Mouse (Mus musculus) regulatory T cell (primary cell): Measurements from ENCODE around the gene Fbxl17.

Experiments used
- in situ Hi-C: fragments of 300-600 bp; cut with MboI, MseI; formaldehyde crosslinking; loops from one replicate; pipeline ENCODE4 v1.15.1; 2025; ENCODE audit warnings: high pct_unique_total_duplicates

The Fbxl17 gene

GRCm38 (mm10) chr17:63168019-63168788, 331.6 kb downstream of the Fbxl17 start:
- in situ Hi-C loops, result no loop called here

- in situ Hi-C loops, result no loop called here
Measured at GRCm38 (mm10) chr17:63167248-63167647, 332.6 kb downstream of the Fbxl17 start.

DNA sequence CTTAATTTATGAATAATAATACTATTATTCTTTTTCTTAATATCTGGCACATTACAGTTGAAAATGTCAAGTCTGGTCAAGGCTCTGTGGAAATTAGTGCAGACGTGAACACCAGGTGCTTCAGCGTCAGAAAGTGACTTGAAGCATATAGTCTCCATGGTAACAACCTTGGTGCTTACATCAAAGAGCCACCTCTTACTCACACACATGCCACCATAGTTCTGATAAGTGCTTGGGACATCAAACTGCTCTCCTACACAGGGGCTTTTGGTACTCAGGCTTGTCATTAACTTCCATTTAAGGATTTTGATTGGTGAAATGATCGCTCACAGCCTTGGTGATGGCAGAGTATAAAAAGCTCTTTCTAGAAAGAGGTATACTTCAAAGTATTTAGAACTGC, 333.1 kb downstream of the Fbxl17 start:
- in situ Hi-C loops, result no loop called here

DNA sequence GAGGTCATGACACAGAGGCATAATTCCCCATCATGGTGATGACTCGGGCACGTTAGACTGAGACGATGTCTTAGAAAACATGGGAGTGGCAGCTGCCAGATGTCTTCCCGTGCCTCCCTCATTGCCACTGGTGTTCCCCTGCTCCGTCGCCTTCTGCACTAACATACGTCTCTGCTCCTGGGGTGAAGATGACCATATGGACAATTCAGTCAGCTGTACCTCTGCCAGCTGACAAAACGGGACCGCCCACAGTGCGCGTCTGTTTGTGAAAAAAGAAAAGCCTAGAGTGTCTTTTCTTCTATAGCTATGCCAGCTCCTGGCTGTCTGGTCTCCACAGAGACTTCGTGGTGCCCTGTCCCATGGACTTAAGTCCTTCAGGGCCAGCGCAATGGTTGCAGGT, 334.0 kb downstream of the Fbxl17 start:
- in situ Hi-C loops, result no loop called here

DNA sequence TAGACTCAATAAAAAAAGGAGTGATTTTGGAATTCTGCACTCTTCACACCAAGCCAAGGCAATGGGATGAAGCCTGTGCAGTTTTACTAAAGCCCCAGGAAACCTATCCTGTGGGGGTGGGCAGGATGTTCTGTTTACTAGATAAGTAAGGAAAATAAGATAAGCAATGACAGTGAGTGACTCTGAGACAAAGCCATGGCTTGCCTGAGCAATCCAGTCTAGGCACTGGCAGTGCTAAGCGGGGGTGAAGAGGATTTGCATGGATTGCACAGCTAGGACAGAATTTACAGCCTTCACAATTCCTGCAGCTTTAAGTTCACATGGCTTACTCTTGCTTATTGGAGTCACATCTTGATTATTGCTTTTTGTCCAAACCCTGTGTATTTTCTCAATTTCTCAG, 335.5 kb downstream of the Fbxl17 start:
- in situ Hi-C loops, result no loop called here

GRCm38 (mm10) chr17:63161953-63162352, 337.9 kb downstream of the Fbxl17 start:
- in situ Hi-C loops, result no loop called here

GRCm38 (mm10) chr17:63159196-63159595, 340.6 kb downstream of the Fbxl17 start:
- in situ Hi-C loops, result no loop called here

DNA sequence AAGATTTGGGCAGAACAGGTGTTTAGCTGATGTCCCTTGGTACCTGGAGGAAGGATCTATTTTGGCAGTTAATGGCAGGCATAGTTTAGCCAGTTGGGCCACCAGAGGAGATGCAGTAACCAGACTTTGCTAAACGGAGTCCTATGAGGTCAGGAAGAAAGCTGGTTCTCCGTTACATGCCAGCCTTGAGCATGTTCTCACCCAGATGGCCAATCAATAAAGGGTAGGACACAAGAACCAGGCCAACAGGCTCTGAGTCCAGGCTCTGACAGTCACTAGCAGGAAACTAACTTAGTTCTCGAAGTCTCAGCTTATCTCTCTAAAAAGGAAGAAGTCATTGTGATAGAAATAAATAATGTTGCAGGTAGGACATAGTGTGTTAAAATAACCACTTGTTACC, 341.4 kb downstream of the Fbxl17 start:
- in situ Hi-C loops, result no loop called here

- in situ Hi-C loops, result no loop called here
Measured at GRCm38 (mm10) chr17:63157906-63158305, 341.9 kb downstream of the Fbxl17 start.

DNA sequence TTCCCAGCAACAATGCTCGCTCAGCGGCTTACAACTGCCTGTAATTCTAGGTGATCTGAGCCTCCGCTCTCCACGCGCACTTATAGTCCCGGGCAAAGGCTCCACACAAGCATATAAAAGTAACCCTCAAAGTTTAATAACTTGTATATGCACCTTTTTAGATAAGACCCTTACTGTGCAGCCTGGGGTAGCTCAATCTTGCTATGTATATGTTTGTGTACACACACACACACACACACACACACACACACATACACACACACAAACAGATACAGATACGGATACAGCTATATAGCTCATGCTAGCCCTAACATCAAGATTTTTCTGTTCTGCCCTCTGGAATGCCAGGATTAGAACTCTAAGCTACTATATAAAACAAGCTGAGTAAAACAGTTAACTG, 342.8 kb downstream of the Fbxl17 start:
- in situ Hi-C loops, result no loop called here

DNA sequence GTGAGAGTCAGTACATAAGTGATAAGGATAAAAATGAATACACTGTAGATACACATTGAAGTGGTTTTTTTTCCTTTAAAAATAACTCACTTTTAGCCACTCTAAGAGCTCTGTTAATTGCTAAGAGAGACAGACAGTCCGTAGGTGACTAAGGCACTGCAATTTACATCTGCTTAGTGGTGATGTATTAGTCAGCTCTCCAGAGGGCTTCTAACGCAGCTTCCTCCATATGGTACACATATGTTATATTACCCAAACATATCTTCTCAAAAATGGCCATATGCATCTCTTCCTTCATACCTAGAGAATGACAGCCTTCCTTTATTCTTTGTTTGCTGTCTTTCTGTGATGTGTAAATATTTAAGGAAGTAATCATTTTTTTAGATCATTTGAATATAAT, 353.3 kb downstream of the Fbxl17 start:
- in situ Hi-C loops, result no loop called here

GRCm38 (mm10) chr17:63145751-63146491, 353.9 kb downstream of the Fbxl17 start:
- in situ Hi-C loops, result no loop called here

DNA sequence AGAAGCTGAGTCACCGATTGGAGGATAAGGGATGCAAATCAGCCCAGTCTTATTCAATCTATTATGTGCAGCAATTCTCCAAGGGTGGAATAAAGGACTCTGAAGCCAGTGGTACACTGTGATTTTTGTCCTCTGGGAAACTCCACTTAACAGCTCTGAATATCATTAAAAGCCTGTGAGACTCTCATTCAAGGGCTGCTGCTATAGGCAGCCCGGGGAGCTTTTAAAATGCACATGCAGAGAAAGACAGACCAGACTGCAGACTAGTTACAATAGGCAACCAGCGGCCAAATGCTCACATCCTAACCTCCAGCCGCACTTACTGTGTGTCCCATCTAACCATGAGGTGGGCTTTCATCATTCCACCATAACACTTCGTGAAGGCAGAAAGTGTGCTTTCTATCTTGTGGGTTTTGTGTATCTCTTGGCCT, 354.5 kb downstream of the Fbxl17 start:
- in situ Hi-C loops, result no loop called here

GRCm38 (mm10) chr17:63143825-63144224, 356.0 kb downstream of the Fbxl17 start:
- in situ Hi-C loops, result no loop called here

- in situ Hi-C loops, result no loop called here
Measured at GRCm38 (mm10) chr17:63134805-63135204, 365.0 kb downstream of the Fbxl17 start.

DNA sequence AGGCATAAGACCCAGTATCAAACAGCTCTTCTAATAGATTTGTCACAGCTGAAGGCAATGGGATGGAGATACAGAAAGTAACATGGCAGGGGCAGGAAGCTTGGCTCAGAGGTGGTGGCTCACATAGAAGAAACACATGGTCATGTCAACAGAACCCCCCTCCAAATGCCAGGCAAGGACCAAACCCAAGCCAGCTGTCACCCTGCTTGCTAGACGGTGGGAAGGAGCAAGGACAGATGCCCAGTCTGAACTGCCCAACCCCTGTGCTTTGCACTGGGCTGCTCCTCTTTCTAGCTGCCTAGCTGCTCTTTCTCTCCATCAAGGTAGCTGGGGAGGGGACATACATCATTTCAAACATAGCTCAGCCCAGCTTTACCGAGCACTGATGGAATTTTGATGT, 377.4 kb downstream of the Fbxl17 start:
- in situ Hi-C loops, result no loop called here

- in situ Hi-C loops, result no loop called here
Measured at GRCm38 (mm10) chr17:63119701-63120100, 380.1 kb downstream of the Fbxl17 start.

- in situ Hi-C loops, result no loop called here
Measured at GRCm38 (mm10) chr17:63119077-63119476, 380.7 kb downstream of the Fbxl17 start.

- in situ Hi-C loops, result no loop called here
Measured at GRCm38 (mm10) chr17:63117130-63117529, 382.7 kb downstream of the Fbxl17 start.

DNA sequence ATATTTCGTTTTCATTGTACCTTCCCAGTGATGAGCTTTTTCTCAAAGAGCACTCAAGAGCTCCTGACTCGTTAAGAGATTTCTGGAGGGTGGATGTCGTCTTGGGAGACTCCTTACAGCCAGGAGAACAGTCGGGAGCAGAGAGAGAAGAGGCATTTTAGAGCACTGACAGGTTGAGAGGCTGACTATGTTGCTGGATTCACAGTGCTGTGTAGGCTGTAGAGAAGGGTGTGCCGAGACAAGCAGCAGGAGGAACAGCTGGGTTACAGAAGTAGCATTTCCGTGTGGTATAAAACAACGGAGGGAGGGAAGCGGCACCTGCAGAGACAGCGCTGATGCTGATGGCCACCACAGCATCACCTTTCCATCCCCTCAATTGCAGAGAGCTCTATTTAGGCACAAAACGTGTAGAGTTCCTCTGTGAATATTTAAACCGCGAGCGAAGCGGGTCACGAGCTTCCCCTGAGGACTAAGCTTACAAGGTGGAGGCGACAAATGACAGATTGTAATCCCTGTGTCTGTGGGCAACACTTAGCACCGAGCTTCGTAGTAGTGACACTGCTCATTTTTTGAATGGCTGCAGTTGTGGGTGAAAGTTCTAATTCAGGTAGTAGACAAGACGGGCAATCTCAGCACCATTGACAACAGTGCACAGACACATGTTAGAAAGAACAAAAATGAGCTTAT, 385.3 kb downstream of the Fbxl17 start:
- in situ Hi-C loops, result no loop called here

- in situ Hi-C loops, result no loop called here
Measured at GRCm38 (mm10) chr17:63112826-63113225, 387.0 kb downstream of the Fbxl17 start.

GRCm38 (mm10) chr17:63110994-63111393, 388.8 kb downstream of the Fbxl17 start:
- in situ Hi-C loops, result no loop called here
